In genomic region chr14:30591417-30591816, GRCm38 (mm10) we compare ENCODE assay signal across 8 mouse cellular contexts. TPM values are rescaled to one million over a fixed set of nuclear protein-coding genes. Genes with fewer than 3 reads are reported as not detected.
A peak's percentile ranks its signal among the peaks of the same experiment; 100 is the strongest.
DNase-seq lines count a peak whose midpoint lies in the region; ATAC-seq and TF ChIP-seq lines count a peak whose summit lies in the region.

No protein-coding gene starts in this region.

- TF ChIP-seq POLR2A in cerebellum, adult 2 months (IDR thresholded peaks at IDR 0.05; ENCODE audit: borderline replicate concordance, insufficient read depth, low read length) = no peak
- no peak for TF ChIP-seq POLR2A in thymus, adult 2 months (IDR thresholded peaks at IDR 0.05; ENCODE audit: control insufficient read depth, extremely low read depth, insufficient read depth, low read length, poor library complexity)

- H3K4me3 ChIP-seq in midbrain, embryonic 11.5 days (ENCODE audit: low read depth, low read length) = no peak overlapping the region
- no peak overlapping the region for H3K4me3 ChIP-seq in midbrain, embryonic 15.5 days
- no peak overlapping the region for H3K4me3 ChIP-seq in cerebellum, adult 2 months (replicated peaks; ENCODE audit: insufficient read depth, low read depth, low read length)
- no peak overlapping the region for H3K4me3 ChIP-seq in intestine, postnatal 0 days (ENCODE audit: low read depth, low read length)
- H3K4me3 ChIP-seq in limb, embryonic 10.5 days = no peak overlapping the region
- H3K4me3 ChIP-seq in thymus, adult 2 months (ENCODE audit: control insufficient read depth, insufficient read depth, low read length) = no peak overlapping the region

- no peaks in the 10 kb centered on the region for H3K27me3 ChIP-seq in midbrain, embryonic 11.5 days (ENCODE audit: control insufficient read depth, insufficient read depth, low read length)
- no peaks in the 10 kb centered on the region for H3K27me3 ChIP-seq in midbrain, embryonic 15.5 days (replicated peaks)
- no peaks in the 10 kb centered on the region for H3K27me3 ChIP-seq in cerebellum, adult 2 months (ENCODE audit: control insufficient read depth, insufficient read depth, low read length)
- H3K27me3 ChIP-seq in intestine, postnatal 0 days (replicated peaks; ENCODE audit: control insufficient read depth, insufficient read depth, low read length) = no peaks in the 10 kb centered on the region
- no peaks in the 10 kb centered on the region for H3K27me3 ChIP-seq in limb, embryonic 10.5 days (ENCODE audit: low read depth, poor library complexity, severe bottlenecking)
- no peaks in the 10 kb centered on the region for H3K27me3 ChIP-seq in thymus, adult 2 months (ENCODE audit: control insufficient read depth, insufficient read depth, low read length)

- no peak overlapping the region for H3K27ac ChIP-seq in midbrain, embryonic 11.5 days (ENCODE audit: low read depth, low read length)
- H3K27ac ChIP-seq in midbrain, embryonic 15.5 days = no peak overlapping the region
- H3K27ac ChIP-seq in cerebellum, adult 2 months (ENCODE audit: insufficient read depth, low read length) = no peak overlapping the region
- no peak overlapping the region for H3K27ac ChIP-seq in intestine, postnatal 0 days (ENCODE audit: low read depth, low read length)
- H3K27ac ChIP-seq in limb, embryonic 10.5 days = no peak overlapping the region
- H3K27ac ChIP-seq in thymus, adult 2 months (ENCODE audit: control insufficient read depth, insufficient read depth, low read length) = no peak overlapping the region

- H3K9ac ChIP-seq in midbrain, embryonic 11.5 days (ENCODE audit: low read length) = no peak overlapping the region; the same call in 1 of the 2 replicates
- H3K9ac ChIP-seq in midbrain, embryonic 15.5 days = no peak overlapping the region
- no peak overlapping the region for H3K9ac ChIP-seq in intestine, postnatal 0 days (ENCODE audit: low read depth, low read length)

- peak; percentile 33; the same call in 1 of the 2 replicates for ATAC-seq in midbrain, embryonic 11.5 days (ENCODE audit: low FRiP score)
- no peak for ATAC-seq in midbrain, embryonic 15.5 days (replicated peaks)
- ATAC-seq in intestine, postnatal 0 days = 0 out of 2 replicates have a peak, but pooled peaks have one; percentile 37
- peak; percentile 54; the same call in 1 of the 2 replicates for ATAC-seq in neutrophil, adult 5-6 weeks (ENCODE audit: extremely low read depth, insufficient number of reproducible peaks, low FRiP score, poor library complexity, severe bottlenecking)

- peaks cover 20% of the 10 kb centered on the region for H3K4me1 ChIP-seq in midbrain, embryonic 11.5 days (ENCODE audit: control insufficient read depth, insufficient read depth, low read length)
- peaks cover 30% of the 10 kb centered on the region for H3K4me1 ChIP-seq in midbrain, embryonic 15.5 days
- peaks cover 17% of the 10 kb centered on the region for H3K4me1 ChIP-seq in cerebellum, adult 2 months (ENCODE audit: control insufficient read depth, insufficient read depth, low read length)
- peaks cover 6% of the 10 kb centered on the region; the same call in 1 of the 2 replicates for H3K4me1 ChIP-seq in intestine, postnatal 0 days (replicated peaks; ENCODE audit: control insufficient read depth, insufficient read depth, low read length)
- peaks cover 32% of the 10 kb centered on the region for H3K4me1 ChIP-seq in limb, embryonic 10.5 days
- no peaks in the 10 kb centered on the region for H3K4me1 ChIP-seq in thymus, adult 2 months (replicated peaks; ENCODE audit: control insufficient read depth, insufficient read depth, low read length)

- peak; percentile 97 for TF ChIP-seq CTCF in cerebellum, adult 2 months (IDR thresholded peaks at IDR 0.05; ENCODE audit: borderline replicate concordance, insufficient read depth, low read depth, low read length)
- TF ChIP-seq CTCF in intestine, postnatal 0 days (IDR thresholded peaks at IDR 0.05; ENCODE audit: low read depth) = peak; percentile 98
- TF ChIP-seq CTCF in thymus, adult 2 months (IDR thresholded peaks at IDR 0.05; ENCODE audit: borderline replicate concordance, control insufficient read depth, extremely low read depth, insufficient read depth, low read length, poor library complexity) = peak; percentile 92

- no peak overlapping the region for H3K4me2 ChIP-seq in midbrain, embryonic 11.5 days
- no peak overlapping the region for H3K4me2 ChIP-seq in midbrain, embryonic 15.5 days
- H3K4me2 ChIP-seq in intestine, postnatal 0 days (replicated peaks; ENCODE audit: low read depth) = no peak overlapping the region

- H3K9me3 ChIP-seq in midbrain, embryonic 11.5 days (ENCODE audit: control insufficient read depth, low read length) = no peaks in the 10 kb centered on the region
- H3K9me3 ChIP-seq in midbrain, embryonic 15.5 days = no peaks in the 10 kb centered on the region
- no peaks in the 10 kb centered on the region for H3K9me3 ChIP-seq in intestine, postnatal 0 days (ENCODE audit: control insufficient read depth)
- no peaks in the 10 kb centered on the region for H3K9me3 ChIP-seq in limb, embryonic 10.5 days (replicated peaks)

- peak; percentile 98 for DNase-seq in midbrain, embryonic 11.5 days (ENCODE audit: low spot score, missing footprints)
- DNase-seq in cerebellum, adult 2 months = peak; percentile 61 to 71
- DNase-seq in gastrocnemius, adult 8-10 months (ENCODE audit: low spot score in 2 of 2) = peak; percentile 73 to 76
- DNase-seq in limb, embryonic 10.5 days (ENCODE audit: low spot score) = peak; percentile 85
- peak; percentile 79 for DNase-seq in thymus, adult 2 months

- 6% methylated on average over 6 of the region's 6 CpGs for WGBS in midbrain, embryonic 11.5 days
- 12% methylated on average over 6 of the region's 6 CpGs for WGBS in midbrain, embryonic 15.5 days
- 14% methylated on average over 6 of the region's 6 CpGs for WGBS in cerebellum, adult 2 months
- WGBS in intestine, postnatal 0 days = 12% methylated on average over 6 of the region's 6 CpGs
- 10% methylated on average over 6 of the region's 6 CpGs for WGBS in limb, embryonic 10.5 days
- WGBS in thymus, adult 2 months = 11% methylated on average over 6 of the region's 6 CpGs

- no peaks in the 10 kb centered on the region for H3K36me3 ChIP-seq in midbrain, embryonic 11.5 days (ENCODE audit: control insufficient read depth, insufficient read depth, low read length)
- H3K36me3 ChIP-seq in midbrain, embryonic 15.5 days (replicated peaks) = no peaks in the 10 kb centered on the region
- peaks cover 15% of the 10 kb centered on the region; the same call in 1 of the 2 replicates for H3K36me3 ChIP-seq in intestine, postnatal 0 days (ENCODE audit: control insufficient read depth, insufficient read depth)
- H3K36me3 ChIP-seq in limb, embryonic 10.5 days = 0 out of 2 replicates have a peak, but pooled peaks cover 11% of the 10 kb centered on the region
- H3K36me3 ChIP-seq in thymus, adult 2 months (ENCODE audit: control insufficient read depth, insufficient read depth, low read length) = no peaks in the 10 kb centered on the region

RNA-seq across cellular contexts. Expression of gene Prkcd, which starts 34.6 kb away (rescaled TPM):
- 17.6 and 20.1 TPM in 2 replicates for polyA plus RNA-seq in midbrain, embryonic 11.5 days (2014; fragmentation: Nextera tagmentation; extraction: Ambion mirVana)
- polyA plus RNA-seq in midbrain, embryonic 15.5 days (2015; fragmentation: Nextera tagmentation; extraction: Ambion mirVana) = 14.7 and 19.6 TPM in 2 replicates
- 86.0 and 97.4 TPM in 2 replicates for polyA plus RNA-seq in cerebellum, adult 2 months (2012; rRNA removed)
- total RNA-seq in gastrocnemius, adult 8-10 months (2022) = 1 to 10 TPM; 2.3 to 8.6 (median 7.3) TPM
- polyA plus RNA-seq in intestine, postnatal 0 days (2015; fragmentation: Nextera tagmentation; extraction: Ambion mirVana) = 54.7 and 60.6 TPM in 2 replicates
- 26.0 and 36.8 TPM in 2 replicates for polyA plus RNA-seq in limb, embryonic 10.5 days (2016; fragmentation: Nextera tagmentation; extraction: Ambion mirVana)
- 483 and 502 TPM in 2 replicates for total RNA-seq in neutrophil, adult 5-6 weeks (2017)
- polyA plus RNA-seq in thymus, adult 2 months (2012; rRNA removed) = 201 and 214 TPM in 2 replicates

RNA-seq across cellular contexts. Expression of gene Tkt, which starts 43.3 kb away (rescaled TPM):
- polyA plus RNA-seq in midbrain, embryonic 11.5 days (2014; fragmentation: Nextera tagmentation; extraction: Ambion mirVana) = 135 and 154 TPM in 2 replicates
- 262 and 279 TPM in 2 replicates for polyA plus RNA-seq in midbrain, embryonic 15.5 days (2015; fragmentation: Nextera tagmentation; extraction: Ambion mirVana)
- polyA plus RNA-seq in cerebellum, adult 2 months (2012; rRNA removed) = 181 and 183 TPM in 2 replicates
- 10 to 100 TPM in 3 of 4 experiments, 1 to 10 TPM in 1; 5.8 to 10.9 (median 10.6) TPM for total RNA-seq in gastrocnemius, adult 8-10 months (2022)
- 174 and 177 TPM in 2 replicates for polyA plus RNA-seq in intestine, postnatal 0 days (2015; fragmentation: Nextera tagmentation; extraction: Ambion mirVana)
- 312 and 340 TPM in 2 replicates for polyA plus RNA-seq in limb, embryonic 10.5 days (2016; fragmentation: Nextera tagmentation; extraction: Ambion mirVana)
- 152 and 166 TPM in 2 replicates for total RNA-seq in neutrophil, adult 5-6 weeks (2017)
- polyA plus RNA-seq in thymus, adult 2 months (2012; rRNA removed) = 269 and 361 TPM in 2 replicates
